Mouse (Mus musculus): ENCODE data around the gene Eda. TPM values are rescaled to one million over a fixed set of nuclear protein-coding genes. Genes with fewer than 3 reads are reported as not detected.

Eda gene
- polyA plus RNA-seq, 1 experiment from 2014 or later, result 2.4 TPM

GRCm38 (mm10) chrX:100313652-100314051 is 338.2 kb downstream of the Eda start:
- Histone ChIP-seq H3K4me2 (no peak overlapping the region), H3K36me3 (no peaks in the 10 kb centered on the region), H3K4me3 (no peak overlapping the region), H3K27ac (ENCODE audit: poor library complexity, severe bottlenecking) (no peak overlapping the region), H3K9ac (no peak overlapping the region), H3K4me1 (replicated peaks) (no peaks in the 10 kb centered on the region), H3K27me3 (replicated peaks) (no peaks in the 10 kb centered on the region), H3K9me3 (replicated peaks) (no peaks in the 10 kb centered on the region)
- ATAC-seq (ENCODE audit: insufficient number of reproducible peaks, low FRiP score), result no peak

GRCm38 (mm10) chrX:100314172-100314902 is 338.9 kb downstream of the Eda start:
- Histone ChIP-seq H3K9ac (no peak overlapping the region), H3K27me3 (replicated peaks) (no peaks in the 10 kb centered on the region)
- ATAC-seq (ENCODE audit: insufficient number of reproducible peaks, low FRiP score), result no peak

GRCm38 (mm10) chrX:100340687-100341086 is 365.3 kb downstream of the Eda start:
- H3K4me3 ChIP-seq, result no peak overlapping the region

More at GRCm38 (mm10) chrX:100314172-100314902, 338.9 kb downstream of the Eda start:
- H3K36me3 ChIP-seq, result no peaks in the 10 kb centered on the region
- H3K4me1 ChIP-seq (replicated peaks), result no peaks in the 10 kb centered on the region
- no peak overlapping the region for H3K27ac ChIP-seq (ENCODE audit: poor library complexity, severe bottlenecking)
- H3K4me3 ChIP-seq, result no peak overlapping the region
- no peak overlapping the region for H3K4me2 ChIP-seq
- H3K9me3 ChIP-seq (replicated peaks), result no peaks in the 10 kb centered on the region

GRCm38 (mm10) chrX:100344433-100344832 is 369.0 kb downstream of the Eda start:
- Histone ChIP-seq H3K27me3 (replicated peaks) (no peaks in the 10 kb centered on the region), H3K9me3 (replicated peaks) (no peaks in the 10 kb centered on the region), H3K4me3 (no peak overlapping the region), H3K36me3 (no peaks in the 10 kb centered on the region), H3K4me1 (replicated peaks) (no peaks in the 10 kb centered on the region), H3K27ac (ENCODE audit: poor library complexity, severe bottlenecking) (no peak overlapping the region), H3K4me2 (no peak overlapping the region), H3K9ac (no peak overlapping the region)
- 69% methylated on average over 2 of the region's 2 CpGs for WGBS
- ATAC-seq (ENCODE audit: insufficient number of reproducible peaks, low FRiP score), result no peak

More at GRCm38 (mm10) chrX:100340687-100341086, 365.3 kb downstream of the Eda start:
- H3K4me1 ChIP-seq (replicated peaks), result no peaks in the 10 kb centered on the region
- ATAC-seq (ENCODE audit: insufficient number of reproducible peaks, low FRiP score), result no peak
- 56% methylated on average over 2 of the region's 2 CpGs for WGBS
- H3K27me3 ChIP-seq (replicated peaks), result no peaks in the 10 kb centered on the region
- no peaks in the 10 kb centered on the region for H3K36me3 ChIP-seq
- no peak overlapping the region for H3K4me2 ChIP-seq
- no peak overlapping the region for H3K27ac ChIP-seq (ENCODE audit: poor library complexity, severe bottlenecking)
- H3K9me3 ChIP-seq (replicated peaks), result no peaks in the 10 kb centered on the region
- no peak overlapping the region for H3K9ac ChIP-seq

- Histone ChIP-seq H3K4me3 (no peak overlapping the region), H3K36me3 (no peaks in the 10 kb centered on the region), H3K9me3 (replicated peaks) (no peaks in the 10 kb centered on the region), H3K9ac (no peak overlapping the region), H3K27ac (ENCODE audit: poor library complexity, severe bottlenecking) (no peak overlapping the region), H3K27me3 (replicated peaks) (no peaks in the 10 kb centered on the region), H3K4me1 (replicated peaks) (no peaks in the 10 kb centered on the region), H3K4me2 (no peak overlapping the region)
- no peak for ATAC-seq (ENCODE audit: insufficient number of reproducible peaks, low FRiP score)
- WGBS, result 82% methylated on average over 2 of the region's 2 CpGs
Measured at GRCm38 (mm10) chrX:100356974-100357373, 381.6 kb downstream of the Eda start.

- 81% methylated on average over 1 of the region's 1 CpGs for WGBS
- no peak overlapping the region for H3K27ac ChIP-seq (ENCODE audit: poor library complexity, severe bottlenecking)
- no peak overlapping the region for H3K4me2 ChIP-seq
- no peak overlapping the region for H3K9ac ChIP-seq
- H3K9me3 ChIP-seq (replicated peaks), result peaks cover 2% of the 10 kb centered on the region; the same call in 1 of the 2 replicates
- H3K36me3 ChIP-seq, result no peaks in the 10 kb centered on the region
- no peak for ATAC-seq (ENCODE audit: insufficient number of reproducible peaks, low FRiP score)
- H3K4me1 ChIP-seq (replicated peaks), result no peaks in the 10 kb centered on the region
- no peaks in the 10 kb centered on the region for H3K27me3 ChIP-seq (replicated peaks)
- H3K4me3 ChIP-seq, result no peak overlapping the region
Measured at GRCm38 (mm10) chrX:100389887-100390286, 414.5 kb downstream of the Eda start.

GRCm38 (mm10) chrX:100392304-100392703 is 416.9 kb downstream of the Eda start:
- peaks cover 2% of the 10 kb centered on the region; the same call in 1 of the 2 replicates for H3K9me3 ChIP-seq (replicated peaks)
- H3K36me3 ChIP-seq, result no peaks in the 10 kb centered on the region
- no peaks in the 10 kb centered on the region for H3K27me3 ChIP-seq (replicated peaks)
- no peak overlapping the region for H3K4me2 ChIP-seq
- WGBS, result 25% methylated on average over 6 of the region's 6 CpGs
- no peak for ATAC-seq (ENCODE audit: insufficient number of reproducible peaks, low FRiP score)
- no peak overlapping the region for H3K27ac ChIP-seq (ENCODE audit: poor library complexity, severe bottlenecking)
- no peak overlapping the region for H3K9ac ChIP-seq
- no peak overlapping the region for H3K4me3 ChIP-seq
- no peaks in the 10 kb centered on the region for H3K4me1 ChIP-seq (replicated peaks)

- Histone ChIP-seq H3K4me1 (replicated peaks) (no peaks in the 10 kb centered on the region), H3K4me3 (no peak overlapping the region), H3K9ac (no peak overlapping the region), H3K9me3 (replicated peaks) (no peaks in the 10 kb centered on the region), H3K4me2 (no peak overlapping the region), H3K36me3 (no peaks in the 10 kb centered on the region), H3K27ac (ENCODE audit: poor library complexity, severe bottlenecking) (no peak overlapping the region), H3K27me3 (replicated peaks) (no peaks in the 10 kb centered on the region)
- ATAC-seq (ENCODE audit: insufficient number of reproducible peaks, low FRiP score), result no peak
- WGBS, result 72% methylated on average over 7 of the region's 7 CpGs
Measured at GRCm38 (mm10) chrX:100394223-100394861, 418.9 kb downstream of the Eda start.

GRCm38 (mm10) chrX:100395026-100395425 is 419.6 kb downstream of the Eda start:
- H3K27me3 ChIP-seq (replicated peaks), result no peaks in the 10 kb centered on the region
- H3K4me1 ChIP-seq (replicated peaks), result no peaks in the 10 kb centered on the region
- ATAC-seq (ENCODE audit: insufficient number of reproducible peaks, low FRiP score), result no peak
- no peak overlapping the region for H3K9ac ChIP-seq
- no peaks in the 10 kb centered on the region for H3K36me3 ChIP-seq
- no peak overlapping the region for H3K4me2 ChIP-seq
- 76% methylated on average over 8 of the region's 8 CpGs for WGBS
- H3K9me3 ChIP-seq (replicated peaks), result no peaks in the 10 kb centered on the region
- no peak overlapping the region for H3K4me3 ChIP-seq
- no peak overlapping the region for H3K27ac ChIP-seq (ENCODE audit: poor library complexity, severe bottlenecking)

GRCm38 (mm10) chrX:100400900-100401299 is 425.5 kb downstream of the Eda start:
- no peaks in the 10 kb centered on the region for H3K27me3 ChIP-seq (replicated peaks)
- no peaks in the 10 kb centered on the region for H3K36me3 ChIP-seq
- no peak overlapping the region for H3K4me2 ChIP-seq
- H3K9me3 ChIP-seq (replicated peaks), result no peaks in the 10 kb centered on the region
- no peak for ATAC-seq (ENCODE audit: insufficient number of reproducible peaks, low FRiP score)
- H3K4me1 ChIP-seq (replicated peaks), result no peaks in the 10 kb centered on the region
- no peak overlapping the region for H3K4me3 ChIP-seq
- H3K9ac ChIP-seq, result no peak overlapping the region
- no peak overlapping the region for H3K27ac ChIP-seq (ENCODE audit: poor library complexity, severe bottlenecking)

GRCm38 (mm10) chrX:100401657-100402056 is 426.3 kb downstream of the Eda start:
- Histone ChIP-seq H3K9ac (no peak overlapping the region), H3K27ac (ENCODE audit: poor library complexity, severe bottlenecking) (no peak overlapping the region), H3K4me2 (no peak overlapping the region), H3K4me1 (replicated peaks) (no peaks in the 10 kb centered on the region), H3K27me3 (replicated peaks) (no peaks in the 10 kb centered on the region), H3K9me3 (replicated peaks) (no peaks in the 10 kb centered on the region), H3K36me3 (no peaks in the 10 kb centered on the region), H3K4me3 (no peak overlapping the region)
- ATAC-seq (ENCODE audit: insufficient number of reproducible peaks, low FRiP score), result no peak
- 78% methylated on average over 5 of the region's 5 CpGs for WGBS
